Comparison of ENCODE assay signal across 8 mouse cellular contexts in genomic region chr16:34920182-34920581, GRCm38 (mm10).
A peak's percentile ranks its signal among the peaks of the same experiment; 100 is the strongest.
DNase-seq lines count a peak whose midpoint lies in the region; ATAC-seq and TF ChIP-seq lines count a peak whose summit lies in the region.

No protein-coding gene starts in this region.

- intact Hi-C loops in gastrocnemius, adult 2 months (cut with DNase I) = loop anchor here (2.0 kb wide), 1 partner anchor 39 kb away; no protein-coding TSS in a partner anchor

- H3K4me3 ChIP-seq in gastrocnemius, adult 2 months = no peak overlapping the region
- H3K4me3 ChIP-seq in thymus, adult 2 months (ENCODE audit: control insufficient read depth, insufficient read depth, low read length) = no peak overlapping the region
- H3K4me3 ChIP-seq in embryonic facial prominence, embryonic 11.5 days (ENCODE audit: low read depth, low read length) = no peak overlapping the region

- peak; percentile 92 for TF ChIP-seq CTCF in gastrocnemius, adult 2 months (IDR thresholded peaks at IDR 0.05)
- TF ChIP-seq CTCF in thymus, adult 2 months (IDR thresholded peaks at IDR 0.05; ENCODE audit: borderline replicate concordance, control insufficient read depth, extremely low read depth, insufficient read depth, low read length, poor library complexity) = peak; percentile 70

- H3K36me3 ChIP-seq in thymus, adult 2 months (ENCODE audit: control insufficient read depth, insufficient read depth, low read length) = no peaks in the 10 kb centered on the region
- H3K36me3 ChIP-seq in embryonic facial prominence, embryonic 11.5 days (replicated peaks; ENCODE audit: control insufficient read depth, insufficient read depth, low read depth, low read length) = no peaks in the 10 kb centered on the region

- H3K4me1 ChIP-seq in thymus, adult 2 months (replicated peaks; ENCODE audit: control insufficient read depth, insufficient read depth, low read length) = no peaks in the 10 kb centered on the region
- peaks cover 3% of the 10 kb centered on the region for H3K4me1 ChIP-seq in embryonic facial prominence, embryonic 11.5 days (ENCODE audit: control insufficient read depth, insufficient read depth, low read length)

- DNase-seq in gastrocnemius, adult 2 months = peak; percentile 60
- DNase-seq in gastrocnemius, postnatal 25 days = no peak
- DNase-seq in thymus, adult 2 months = peak; percentile 4
- DNase-seq in thymus, postnatal 36 days = no peak
- DNase-seq in embryonic facial prominence, embryonic 11.5 days (ENCODE audit: low spot score) = peak; percentile 75
- peak; percentile 78 to 84 for DNase-seq in kidney, postnatal 4 days
- peak; percentile 88 for DNase-seq in retina, embryonic 14.5 days (ENCODE audit: low spot score)
- no peak for DNase-seq in cerebellum, adult 8-10 months

- TF ChIP-seq POLR2A in thymus, adult 2 months (IDR thresholded peaks at IDR 0.05; ENCODE audit: control insufficient read depth, extremely low read depth, insufficient read depth, low read length, poor library complexity) = no peak

- no peaks in the 10 kb centered on the region for H3K9me3 ChIP-seq in embryonic facial prominence, embryonic 11.5 days (replicated peaks; ENCODE audit: control insufficient read depth, low read length)

- no peaks in the 10 kb centered on the region for H3K27me3 ChIP-seq in thymus, adult 2 months (ENCODE audit: control insufficient read depth, insufficient read depth, low read length)
- H3K27me3 ChIP-seq in embryonic facial prominence, embryonic 11.5 days (ENCODE audit: control insufficient read depth, insufficient read depth, low read length) = no peaks in the 10 kb centered on the region

- 0 out of 2 replicates have a peak, but pooled peaks have one; percentile 31 for ATAC-seq in embryonic facial prominence, embryonic 11.5 days (replicated peaks; ENCODE audit: insufficient number of reproducible peaks, low FRiP score, low TSS enrichment, low read depth)

- no peak overlapping the region for H3K9ac ChIP-seq in embryonic facial prominence, embryonic 11.5 days (replicated peaks; ENCODE audit: low read length)

- H3K27ac ChIP-seq in gastrocnemius, adult 2 months = peak overlapping the region; percentile 79
- no peak overlapping the region for H3K27ac ChIP-seq in thymus, adult 2 months (ENCODE audit: control insufficient read depth, insufficient read depth, low read length)
- H3K27ac ChIP-seq in embryonic facial prominence, embryonic 11.5 days (replicated peaks; ENCODE audit: low read depth, low read length) = no peak overlapping the region

- WGBS in thymus, adult 2 months = 46% methylated on average over 6 of the region's 6 CpGs
- 8% methylated on average over 6 of the region's 6 CpGs for WGBS in embryonic facial prominence, embryonic 11.5 days

- no peak overlapping the region for H3K4me2 ChIP-seq in embryonic facial prominence, embryonic 11.5 days (ENCODE audit: low read depth, low read length)

Comparison
In these comparisons a context has a peak if more than half of its experiments do, and no peak if none do; other contexts are left out.
1. DNase-seq: peak in gastrocnemius, adult 2 months (single experiment), thymus, adult 2 months (single experiment), embryonic facial prominence, embryonic 11.5 days (single experiment), kidney, postnatal 4 days (2 of 2) and retina, embryonic 14.5 days (single experiment); none in gastrocnemius, postnatal 25 days (single experiment), thymus, postnatal 36 days (0 of 2) and cerebellum, adult 8-10 months (single experiment).